Mouse (Mus musculus): Measurements from ENCODE around the gene Dnah2. TPM values are rescaled to one million over a fixed set of nuclear protein-coding genes. Genes with fewer than 3 reads are reported as not detected.

Gene Dnah2
- total and polyA plus RNA-seq, 3 experiments, result 0.08 to 0.41 (median 0.23) TPM

- TF ChIP-seq CTCF (IDR thresholded peaks at IDR 0.05) (no peak), POLR2A (IDR thresholded peaks at IDR 0.05; ENCODE audit: insufficient read depth, low read depth, low read length) (no peak), EP300 (IDR thresholded peaks at IDR 0.05; ENCODE audit: insufficient read depth, low read depth, low read length) (no peak)
Observed at GRCm38 (mm10) chr11:69476802-69477201, 72.1 kb downstream of the Dnah2 start.

GRCm38 (mm10) chr11:69474737-69475136 lies 74.2 kb downstream of the Dnah2 start:
- intact Hi-C loops (cut with DNase I), result no loop called here
- no peak overlapping the region for H3K4me3 ChIP-seq
- no peaks in the 10 kb centered on the region for H3K36me3 ChIP-seq (ENCODE audit: control insufficient read depth, insufficient read depth, low read length)
- no peak for DNase-seq
- H3K4me1 ChIP-seq (ENCODE audit: control insufficient read depth, insufficient read depth, low read length), result no peaks in the 10 kb centered on the region
- no peaks in the 10 kb centered on the region for H3K79me2 ChIP-seq (replicated peaks; ENCODE audit: control insufficient read depth, insufficient read depth, low read length)
- H3K27ac ChIP-seq, result no peak overlapping the region
- TF ChIP-seq POLR2A (IDR thresholded peaks at IDR 0.05; ENCODE audit: insufficient read depth, low read depth, low read length) (no peak), EP300 (IDR thresholded peaks at IDR 0.05; ENCODE audit: insufficient read depth, low read depth, low read length) (no peak), CTCF (IDR thresholded peaks at IDR 0.05) (no peak)
- H3K27me3 ChIP-seq (ENCODE audit: control insufficient read depth, insufficient read depth, low read length), result no peaks in the 10 kb centered on the region
- no peak overlapping the region for H3K9ac ChIP-seq (ENCODE audit: low read depth, low read length)
- 49% methylated on average over 5 of the region's 5 CpGs for WGBS

More at GRCm38 (mm10) chr11:69476802-69477201, 72.1 kb downstream of the Dnah2 start:
- Histone ChIP-seq H3K4me3 (no peak overlapping the region), H3K27ac (no peak overlapping the region), H3K9ac (ENCODE audit: low read depth, low read length) (no peak overlapping the region), H3K27me3 (ENCODE audit: control insufficient read depth, insufficient read depth, low read length) (no peaks in the 10 kb centered on the region), H3K36me3 (ENCODE audit: control insufficient read depth, insufficient read depth, low read length) (no peaks in the 10 kb centered on the region), H3K4me1 (ENCODE audit: control insufficient read depth, insufficient read depth, low read length) (peaks cover 1% of the 10 kb centered on the region; the same call in 1 of the 2 replicates), H3K79me2 (replicated peaks; ENCODE audit: control insufficient read depth, insufficient read depth, low read length) (no peaks in the 10 kb centered on the region)
- intact Hi-C loops (cut with DNase I), result no loop called here
- DNase-seq, result no peak
- WGBS, result 94% methylated on average over 10 of the region's 10 CpGs

GRCm38 (mm10) chr11:69472687-69473086 lies 76.2 kb downstream of the Dnah2 start:
- Histone ChIP-seq H3K4me1 (ENCODE audit: control insufficient read depth, insufficient read depth, low read length) (no peaks in the 10 kb centered on the region), H3K27ac (no peak overlapping the region), H3K79me2 (replicated peaks; ENCODE audit: control insufficient read depth, insufficient read depth, low read length) (no peaks in the 10 kb centered on the region), H3K36me3 (ENCODE audit: control insufficient read depth, insufficient read depth, low read length) (no peaks in the 10 kb centered on the region), H3K27me3 (ENCODE audit: control insufficient read depth, insufficient read depth, low read length) (no peaks in the 10 kb centered on the region), H3K4me3 (no peak overlapping the region), H3K9ac (ENCODE audit: low read depth, low read length) (no peak overlapping the region)
- TF ChIP-seq CTCF (IDR thresholded peaks at IDR 0.05), result no peak
- TF ChIP-seq POLR2A (IDR thresholded peaks at IDR 0.05; ENCODE audit: insufficient read depth, low read depth, low read length), result no peak
- TF ChIP-seq EP300 (IDR thresholded peaks at IDR 0.05; ENCODE audit: insufficient read depth, low read depth, low read length), result no peak
- intact Hi-C loops (cut with DNase I), result no loop called here
- WGBS, result 43% methylated on average over 5 of the region's 5 CpGs
- no peak for DNase-seq

GRCm38 (mm10) chr11:69471491-69471890 lies 77.4 kb downstream of the Dnah2 start:
- H3K4me3 ChIP-seq, result no peak overlapping the region
- WGBS, result 29% methylated on average over 8 of the region's 8 CpGs
- H3K27me3 ChIP-seq (ENCODE audit: control insufficient read depth, insufficient read depth, low read length), result no peaks in the 10 kb centered on the region
- intact Hi-C loops (cut with DNase I), result no loop called here
- H3K9ac ChIP-seq (ENCODE audit: low read depth, low read length), result no peak overlapping the region
- no peaks in the 10 kb centered on the region for H3K4me1 ChIP-seq (ENCODE audit: control insufficient read depth, insufficient read depth, low read length)
- no peaks in the 10 kb centered on the region for H3K36me3 ChIP-seq (ENCODE audit: control insufficient read depth, insufficient read depth, low read length)
- H3K27ac ChIP-seq, result no peak overlapping the region
- no peak for TF ChIP-seq CTCF (IDR thresholded peaks at IDR 0.05)
- H3K79me2 ChIP-seq (replicated peaks; ENCODE audit: control insufficient read depth, insufficient read depth, low read length), result no peaks in the 10 kb centered on the region
- DNase-seq, result no peak

GRCm38 (mm10) chr11:69469301-69469700 lies 79.6 kb downstream of the Dnah2 start:
- intact Hi-C loops (cut with DNase I), result no loop called here
- no peaks in the 10 kb centered on the region for H3K4me1 ChIP-seq (ENCODE audit: control insufficient read depth, insufficient read depth, low read length)

DNA sequence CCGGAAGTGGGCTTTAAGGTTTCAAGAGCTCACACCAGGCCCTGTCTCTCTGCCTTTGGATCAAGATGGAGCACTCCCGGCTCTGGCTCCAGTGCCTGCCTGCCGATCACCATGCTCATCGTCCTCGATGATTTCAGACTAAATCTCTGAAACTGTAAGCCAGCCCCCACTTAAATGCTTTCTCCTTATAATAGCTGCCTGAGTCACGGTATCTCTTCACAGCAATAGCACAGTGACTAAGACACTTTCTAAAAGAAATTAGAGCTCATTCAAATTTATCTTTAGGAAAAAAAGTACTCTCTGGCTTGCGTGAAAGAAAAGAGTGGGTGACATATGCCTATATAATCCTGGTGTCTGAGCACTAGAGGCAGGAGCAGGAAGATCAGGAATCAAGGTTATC lies 84.9 kb downstream of the Dnah2 start:
- intact Hi-C loops (cut with DNase I), result no loop called here
- no peak overlapping the region for H3K9ac ChIP-seq (ENCODE audit: low read depth, low read length)

More at GRCm38 (mm10) chr11:69469301-69469700, 79.6 kb downstream of the Dnah2 start:
- Histone ChIP-seq H3K27me3 (ENCODE audit: control insufficient read depth, insufficient read depth, low read length) (no peaks in the 10 kb centered on the region), H3K9ac (ENCODE audit: low read depth, low read length) (no peak overlapping the region), H3K27ac (no peak overlapping the region), H3K79me2 (replicated peaks; ENCODE audit: control insufficient read depth, insufficient read depth, low read length) (no peaks in the 10 kb centered on the region), H3K36me3 (ENCODE audit: control insufficient read depth, insufficient read depth, low read length) (no peaks in the 10 kb centered on the region), H3K4me3 (no peak overlapping the region)
- TF ChIP-seq EP300 (IDR thresholded peaks at IDR 0.05; ENCODE audit: insufficient read depth, low read depth, low read length) (no peak), CTCF (IDR thresholded peaks at IDR 0.05) (no peak), POLR2A (IDR thresholded peaks at IDR 0.05; ENCODE audit: insufficient read depth, low read depth, low read length) (no peak)
- 81% methylated on average over 9 of the region's 9 CpGs for WGBS
- no peak for DNase-seq

More for the DNA sequence above, 84.9 kb downstream of the Dnah2 start:
- no peaks in the 10 kb centered on the region for H3K36me3 ChIP-seq (ENCODE audit: control insufficient read depth, insufficient read depth, low read length)
- DNase-seq, result no peak
- TF ChIP-seq POLR2A (IDR thresholded peaks at IDR 0.05; ENCODE audit: insufficient read depth, low read depth, low read length) (no peak), CTCF (IDR thresholded peaks at IDR 0.05) (no peak), EP300 (IDR thresholded peaks at IDR 0.05; ENCODE audit: insufficient read depth, low read depth, low read length) (no peak)
- H3K27ac ChIP-seq, result no peak overlapping the region
- no peak overlapping the region for H3K4me3 ChIP-seq
- no peaks in the 10 kb centered on the region for H3K4me1 ChIP-seq (ENCODE audit: control insufficient read depth, insufficient read depth, low read length)
- H3K79me2 ChIP-seq (replicated peaks; ENCODE audit: control insufficient read depth, insufficient read depth, low read length), result no peaks in the 10 kb centered on the region
- no peaks in the 10 kb centered on the region for H3K27me3 ChIP-seq (ENCODE audit: control insufficient read depth, insufficient read depth, low read length)
- 96% methylated on average over 7 of the region's 7 CpGs for WGBS

All from heart, adult 2 months (tissue).